Mouse (Mus musculus) heart, adult 2 months (tissue): ENCODE measurements around the gene Zc3hav1. TPM values are rescaled to one million over a fixed set of nuclear protein-coding genes. Genes with fewer than 3 reads are reported as not detected.
"Not testable (repeated sequence)": the region's sequence is repeated elsewhere in the genome, so short reads cannot be mapped to it uniquely, and the experiment has no call there.

Source experiments
- DNase-seq, 2 experiments: peaks; one replicate each; pipeline ENCODE4 v3.0.0; 2021
- H3K27ac ChIP-seq: fragments of 200-600 bp; 2 replicates; pipeline ENCODE4 v1.8.1; 2022
- H3K27me3 ChIP-seq: fragments of 200-500 bp; 2 replicates; pipeline ENCODE4 v1.6.1; 2012; ENCODE audit warnings: mild to moderate bottlenecking, low read length, inconsistent platforms, mixed read lengths; ENCODE audit not compliant: control insufficient read depth, insufficient read depth
- H3K36me3 ChIP-seq: fragments of 200-500 bp; 2 replicates; pipeline ENCODE4 v1.6.1; 2012; ENCODE audit warnings: low read length, inconsistent platforms; ENCODE audit not compliant: control insufficient read depth, insufficient read depth
- H3K4me1 ChIP-seq: fragments of 200-500 bp; 2 replicates; pipeline ENCODE4 v1.6.1; 2011; ENCODE audit warnings: low read length; ENCODE audit not compliant: control insufficient read depth, insufficient read depth
- H3K4me3 ChIP-seq: fragments of 200-600 bp; 2 replicates; pipeline ENCODE4 v1.8.1; 2022
- H3K79me2 ChIP-seq: fragments of 200-500 bp; replicated peaks from 2 replicates; pipeline ENCODE4 v1.6.1; 2012; ENCODE audit warnings: mild to moderate bottlenecking, inconsistent platforms, low read length, moderate library complexity, mixed read lengths; ENCODE audit not compliant: control insufficient read depth, insufficient read depth
- H3K9ac ChIP-seq: fragments of 200-500 bp; 2 replicates; pipeline ENCODE4 v1.6.1; 2012; ENCODE audit warnings: low read depth, mild to moderate bottlenecking, control low read depth, inconsistent platforms, low read length, mixed read lengths
- CTCF ChIP-seq: fragments of 200-600 bp; IDR thresholded peaks from 2 replicates; pipeline ENCODE4 v1.8.1; 2022; ENCODE audit warnings: antibody characterized with exemption, mild to moderate bottlenecking, moderate library complexity
- EP300 ChIP-seq: fragments of 200-500 bp; IDR thresholded peaks from 2 replicates; pipeline ENCODE4 v1.6.1; 2011; ENCODE audit warnings: low read depth, low read length, control low read depth; ENCODE audit not compliant: insufficient read depth
- POLR2A ChIP-seq: fragments of 200-500 bp; IDR thresholded peaks from 2 replicates; pipeline ENCODE4 v1.6.1; 2011; ENCODE audit warnings: mild to moderate bottlenecking, low read depth, low read length, control low read depth; ENCODE audit not compliant: insufficient read depth
- WGBS: fragments of 180-500 bp; shearing (Covaris S2); methylation state at CpG from one replicate; pipeline ENCODE4 v1.1.7; 2018; 5-methylcytosine and 5-hydroxymethylcytosine counted together
- intact Hi-C: fragments of 180-260 bp; cut with DNase I; formaldehyde crosslinking; loops from one replicate; pipeline ENCODE4 v1.15.1; 2025
- polyA plus RNA-seq: library from polyadenylated mRNA; depleted of rRNA; stranded (reverse); fragments of >200 nt; gene quantifications from 2 replicates; pipeline ENCODE4 v1.2.3, GENCODE M21; 2012
- total RNA-seq, 2 experiments: library from RNA; stranded (reverse); gene quantifications; 2 replicates each; pipeline ENCODE4 v1.2.3; 2021

Zc3hav1 gene
- total and polyA plus RNA-seq, 3 experiments, result 7.9 to 14.6 (median 13.9) TPM

DNA sequence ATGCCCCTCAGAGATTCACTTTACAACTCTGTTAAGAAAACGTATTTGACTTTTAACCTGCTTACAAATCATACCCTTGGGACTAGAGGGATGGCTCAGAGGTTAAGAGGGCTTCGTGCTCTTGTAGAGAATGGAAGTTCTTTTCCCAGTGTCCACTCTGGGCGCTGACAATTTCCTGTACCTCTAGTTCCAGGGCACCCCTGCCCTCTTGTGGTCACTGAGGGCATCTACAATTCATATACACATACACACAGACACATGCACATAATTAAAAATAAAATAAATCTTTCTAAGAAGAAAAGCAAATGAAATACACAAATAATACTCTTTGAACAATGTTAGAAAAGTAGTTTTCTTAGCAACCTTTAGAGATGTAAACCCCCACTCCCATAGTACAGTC, 15.5 kb upstream of the Zc3hav1 start:
- TF ChIP-seq POLR2A, result no peak
- TF ChIP-seq CTCF, result peak; percentile 27
- Histone ChIP-seq H3K9ac (no peak overlapping the region), H3K79me2 (no peaks in the 10 kb centered on the region), H3K4me1 (no peaks in the 10 kb centered on the region), H3K27me3 (no peaks in the 10 kb centered on the region), H3K4me3 (no peak overlapping the region), H3K27ac (no peak overlapping the region), H3K36me3 (no peaks in the 10 kb centered on the region)
- 81% methylated on average over 3 of the region's 3 CpGs for WGBS
- intact Hi-C loops, result no loop called here
- DNase-seq, result no peak

DNA sequence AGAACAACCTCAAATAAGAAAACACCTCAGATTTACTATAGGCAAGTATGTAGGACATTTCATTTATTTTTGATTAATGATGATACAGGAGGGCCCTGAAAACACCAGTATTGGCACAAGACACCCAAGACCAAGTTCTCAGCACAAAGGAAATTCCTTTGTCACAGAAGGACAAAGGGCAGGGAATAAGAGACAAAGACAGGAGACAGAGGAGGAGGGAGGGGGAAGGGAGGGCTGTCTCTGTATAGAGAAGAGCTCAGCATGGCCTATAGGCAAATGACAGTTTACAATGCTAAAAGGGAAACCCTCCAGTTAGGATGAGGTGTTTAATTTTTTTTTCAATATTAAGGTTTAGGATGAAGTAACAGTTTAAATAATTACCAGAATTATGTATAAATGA, 9.7 kb upstream of the Zc3hav1 start:
- DNase-seq, result no peak
- Histone ChIP-seq H3K36me3 (no peaks in the 10 kb centered on the region), H3K4me3 (no peak overlapping the region), H3K27ac (no peak overlapping the region), H3K27me3 (no peaks in the 10 kb centered on the region), H3K79me2 (no peaks in the 10 kb centered on the region), H3K4me1 (no peaks in the 10 kb centered on the region), H3K9ac (no peak overlapping the region)
- intact Hi-C loops, result no loop called here
- TF ChIP-seq EP300 (no peak), POLR2A (no peak), CTCF (no peak)

DNA sequence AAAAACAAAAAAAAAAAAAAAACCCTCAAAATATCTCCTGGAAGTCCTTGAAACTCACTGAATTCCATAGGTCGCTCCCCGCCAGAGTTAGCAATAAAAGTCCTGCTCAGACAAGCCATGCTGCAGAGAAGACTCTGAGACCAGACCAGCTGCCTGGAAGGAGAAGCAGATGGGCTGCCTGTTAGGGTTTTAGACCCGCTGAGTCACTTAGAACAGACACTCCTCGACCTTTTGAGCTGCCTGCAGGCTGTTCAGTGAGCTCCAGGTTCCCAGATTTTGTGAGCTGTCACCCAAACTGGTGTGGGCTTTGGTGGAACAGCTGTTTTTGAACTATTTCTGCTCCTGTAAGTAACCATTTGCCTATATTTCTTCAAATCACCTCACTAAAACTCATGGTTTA, 9.0 kb upstream of the Zc3hav1 start:
- no peak overlapping the region for H3K27ac ChIP-seq
- intact Hi-C loops, result no loop called here
- no peak overlapping the region for H3K4me3 ChIP-seq
- no peak overlapping the region for H3K9ac ChIP-seq
- DNase-seq, result no peak
- WGBS, result 76% methylated on average over 4 of the region's 4 CpGs
- no peaks in the 10 kb centered on the region for H3K36me3 ChIP-seq
- no peaks in the 10 kb centered on the region for H3K4me1 ChIP-seq
- TF ChIP-seq CTCF (no peak), EP300 (no peak), POLR2A (no peak)
- H3K27me3 ChIP-seq, result no peaks in the 10 kb centered on the region
- H3K79me2 ChIP-seq, result no peaks in the 10 kb centered on the region

DNA sequence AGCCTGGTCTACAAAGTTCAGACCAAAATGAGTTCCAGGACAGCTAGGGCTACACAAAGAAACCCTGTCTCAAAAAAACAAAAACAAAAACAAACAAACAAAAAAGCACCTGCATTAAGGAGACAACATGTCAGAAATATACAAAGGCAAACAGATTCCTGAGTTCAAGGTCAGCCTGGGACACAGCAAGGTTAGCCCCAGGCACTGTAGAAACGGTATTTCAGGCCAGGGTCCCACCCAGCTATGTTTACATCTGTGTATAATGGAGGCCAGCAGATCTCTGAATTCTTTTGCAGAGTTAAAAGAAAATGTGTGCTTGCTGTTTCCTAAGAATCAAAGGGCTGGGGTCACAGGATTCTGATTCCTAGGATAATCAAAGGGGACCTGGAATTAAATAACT, 7.5 kb upstream of the Zc3hav1 start:
- H3K9ac ChIP-seq, result no peak overlapping the region
- H3K27me3 ChIP-seq, result no peaks in the 10 kb centered on the region
- no peak overlapping the region for H3K27ac ChIP-seq
- DNase-seq, result no peak
- no peaks in the 10 kb centered on the region for H3K79me2 ChIP-seq
- WGBS, result 74% methylated on average over 1 of the region's 1 CpGs
- intact Hi-C loops, result no loop called here
- TF ChIP-seq EP300, result no peak
- no peak for TF ChIP-seq CTCF
- TF ChIP-seq POLR2A, result no peak
- H3K4me1 ChIP-seq, result no peaks in the 10 kb centered on the region
- no peak overlapping the region for H3K4me3 ChIP-seq
- H3K36me3 ChIP-seq, result no peaks in the 10 kb centered on the region

DNA sequence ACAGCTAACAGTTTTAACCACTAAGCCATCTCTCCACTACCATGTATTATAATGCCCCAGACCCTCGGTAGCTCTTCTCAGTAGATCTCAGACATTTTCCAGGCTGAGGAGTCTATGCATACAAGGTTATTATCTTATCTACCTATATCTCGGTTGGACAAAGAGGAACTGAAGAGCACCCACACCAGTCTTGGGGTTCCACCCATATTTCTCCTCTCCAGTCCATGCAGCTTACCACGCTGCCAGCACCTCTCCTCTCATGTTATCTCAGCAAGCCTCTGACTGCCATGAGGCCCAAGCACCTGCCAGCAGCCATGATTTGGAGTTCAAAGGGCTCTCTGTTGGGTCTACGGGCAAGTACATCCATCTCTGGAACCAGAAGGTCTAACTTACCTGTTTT, 6.7 kb upstream of the Zc3hav1 start:
- TF ChIP-seq CTCF (no peak), POLR2A (no peak), EP300 (no peak)
- Histone ChIP-seq H3K27me3 (no peaks in the 10 kb centered on the region), H3K79me2 (no peaks in the 10 kb centered on the region), H3K4me1 (no peaks in the 10 kb centered on the region), H3K4me3 (no peak overlapping the region), H3K36me3 (no peaks in the 10 kb centered on the region), H3K27ac (no peak overlapping the region), H3K9ac (no peak overlapping the region)
- no peak for DNase-seq
- 74% methylated on average over 4 of the region's 4 CpGs for WGBS
- intact Hi-C loops, result no loop called here

DNA sequence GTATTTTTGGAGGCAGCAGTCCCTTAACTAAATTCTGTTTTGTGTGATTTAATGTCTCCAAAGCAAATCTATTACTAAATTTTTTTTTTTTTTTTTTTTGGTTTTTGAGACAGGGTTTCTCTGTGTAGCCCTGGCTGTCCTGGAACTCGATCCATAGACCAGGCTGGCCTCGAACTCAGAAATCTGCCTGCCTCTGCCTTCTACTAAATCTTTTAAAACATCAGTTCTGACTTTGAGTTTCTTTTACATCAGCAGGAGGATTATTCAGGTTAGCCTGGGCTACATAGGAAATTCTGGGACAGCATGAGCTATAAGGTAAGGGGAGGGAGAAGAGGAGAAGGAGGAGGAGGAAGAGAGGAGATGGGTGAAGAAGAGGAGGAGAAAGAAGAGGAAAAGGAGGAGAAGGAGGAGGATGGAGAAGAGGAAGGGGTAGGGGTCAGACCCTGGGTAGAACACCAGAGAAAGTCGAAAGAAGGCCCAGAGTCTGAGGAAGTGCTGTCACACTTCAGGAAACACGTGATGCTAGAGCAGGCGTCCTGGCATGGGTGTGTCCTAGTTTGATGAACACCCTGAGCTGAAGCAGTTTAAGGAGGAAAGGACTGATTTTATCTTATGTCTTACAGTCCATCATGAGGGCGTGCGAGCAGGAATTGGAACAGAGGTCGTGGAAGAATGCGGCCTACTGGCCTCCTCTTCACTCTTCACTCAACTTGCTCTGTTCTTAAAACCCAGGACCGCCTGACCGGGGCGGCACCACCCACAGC, 5.5 kb upstream of the Zc3hav1 start:
- Histone ChIP-seq H3K4me3 (no peak overlapping the region), H3K36me3 (no peaks in the 10 kb centered on the region), H3K9ac (no peak overlapping the region), H3K4me1 (no peaks in the 10 kb centered on the region), H3K27ac (no peak overlapping the region), H3K79me2 (no peaks in the 10 kb centered on the region), H3K27me3 (no peaks in the 10 kb centered on the region)
- WGBS, result 70% methylated on average over 12 of the region's 12 CpGs
- TF ChIP-seq POLR2A, result no peak
- no peak for TF ChIP-seq EP300
- TF ChIP-seq CTCF, result no peak
- DNase-seq, result peak in 1 of 2 experiments; percentile 28
- intact Hi-C loops, result loop anchor here (10.0 kb wide), 1 partner anchor 175 kb away; the partner anchor contains the start of gene Fmc1

DNA sequence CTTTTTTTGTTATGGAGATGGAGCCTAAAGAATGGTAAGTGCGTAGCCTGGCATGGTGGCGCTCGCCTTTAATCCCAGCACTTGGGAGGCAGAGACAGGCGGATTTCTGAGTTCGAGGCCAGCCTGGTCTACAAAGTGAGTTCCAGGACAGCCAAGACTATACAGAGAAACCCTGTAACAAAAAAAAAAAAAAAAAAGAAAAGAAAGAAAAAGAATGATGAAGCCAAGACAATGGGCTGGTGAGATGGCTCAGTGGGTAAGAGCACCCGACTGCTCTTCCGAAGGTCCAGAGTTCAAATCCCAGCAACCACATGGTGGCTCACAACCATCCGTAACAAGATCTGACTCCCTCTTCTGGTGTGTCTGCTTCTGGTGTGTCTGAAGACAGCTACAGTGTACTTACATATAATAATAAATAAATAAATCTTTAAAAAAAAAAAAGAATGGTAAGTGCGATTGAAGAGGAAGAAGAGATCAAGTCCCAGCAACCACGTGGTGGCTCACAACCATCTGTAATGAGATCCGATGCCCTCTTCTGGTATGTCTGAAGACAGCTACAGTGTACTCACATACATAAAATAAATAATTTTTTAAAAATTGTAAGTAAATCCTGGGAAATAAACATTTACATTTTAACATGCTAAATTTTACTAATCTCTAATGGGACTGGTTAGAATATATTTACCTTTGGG, 4.8 kb upstream of the Zc3hav1 start:
- not testable (repeated sequence) for H3K9ac ChIP-seq
- intact Hi-C loops, result loop anchor here (10.0 kb wide), 1 partner anchor 176 kb away; the partner anchor contains the start of gene Fmc1
- WGBS, result 88% methylated on average over 11 of the region's 11 CpGs

More for the DNA sequence above, 4.8 kb upstream of the Zc3hav1 start:
- H3K27ac ChIP-seq, H3K4me3 ChIP-seq, DNase-seq, H3K27me3 ChIP-seq, H3K79me2 ChIP-seq, H3K36me3 ChIP-seq, H3K4me1 ChIP-seq: not testable (repeated sequence)
